In the genomic region with DNA sequence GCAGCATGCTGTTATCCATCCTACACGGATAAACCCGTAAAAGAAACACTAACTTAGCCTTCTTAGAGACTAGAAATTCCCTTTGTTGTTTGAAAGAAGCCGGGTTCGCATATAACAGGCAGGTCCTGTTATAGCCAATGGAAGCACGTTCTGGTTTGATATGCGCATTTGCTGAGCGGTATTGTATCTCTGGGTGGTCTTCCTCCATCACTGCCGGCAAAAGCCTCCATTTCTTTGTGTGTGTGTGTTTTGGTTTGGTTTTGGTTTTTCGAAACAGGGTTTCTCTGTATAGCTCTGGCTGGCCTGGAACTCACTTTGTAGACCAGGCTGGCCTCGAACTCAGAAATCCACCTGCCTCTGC, we compare ENCODE assay signal across 7 mouse cellular contexts.
DNase-seq lines count a peak whose midpoint lies in the region; ATAC-seq and TF ChIP-seq lines count a peak whose summit lies in the region.

No protein-coding gene starts in this region.

- no peak for TF ChIP-seq EP300 in stomach, postnatal 0 days (optimal IDR thresholded peaks at IDR 0.05)

- H3K36me3 ChIP-seq in megakaryocyte, embryonic 14.5 days (replicated peaks; ENCODE audit: low read length): no peaks in the 10 kb centered on the region
- H3K36me3 ChIP-seq in hindbrain, embryonic 11.5 days (ENCODE audit: control insufficient read depth, insufficient read depth, low read length): no peaks in the 10 kb centered on the region
- H3K36me3 ChIP-seq in liver, embryonic 15.5 days (replicated peaks): no peaks in the 10 kb centered on the region
- H3K36me3 ChIP-seq in stomach, postnatal 0 days (ENCODE audit: control insufficient read depth, insufficient read depth, low read length): no peaks in the 10 kb centered on the region

- no peak for ATAC-seq in megakaryocyte, adult 5-6 weeks (ENCODE audit: poor library complexity, severe bottlenecking)
- no peak; the same call in 1 of the 2 replicates for ATAC-seq in hindbrain, embryonic 11.5 days (ENCODE audit: low FRiP score)
- no peak for ATAC-seq in liver, embryonic 15.5 days (ENCODE audit: insufficient read depth)
- ATAC-seq in stomach, postnatal 0 days (ENCODE audit: low FRiP score, low TSS enrichment): no peak
- no peak for ATAC-seq in frontal cortex, adult (ENCODE audit: low TSS enrichment)

- DNase-seq in hindbrain, embryonic 11.5 days (ENCODE audit: low spot score): no peak
- DNase-seq in stomach, postnatal 0 days (ENCODE audit: low spot score): no peak
- DNase-seq in layer of hippocampus, adult 9-10 months (ENCODE audit: low spot score): no peak

- H3K9me3 ChIP-seq in megakaryocyte, embryonic 14.5 days: peaks cover 20% of the 10 kb centered on the region
- peaks cover 5% of the 10 kb centered on the region; the same call in 1 of the 2 replicates for H3K9me3 ChIP-seq in hindbrain, embryonic 11.5 days (ENCODE audit: control insufficient read depth, low read length)
- H3K9me3 ChIP-seq in liver, embryonic 15.5 days (replicated peaks): no peaks in the 10 kb centered on the region
- H3K9me3 ChIP-seq in stomach, postnatal 0 days (ENCODE audit: control insufficient read depth, low read length): 0 out of 2 replicates have a peak, but pooled peaks cover 4% of the 10 kb centered on the region

- H3K4me1 ChIP-seq in megakaryocyte, embryonic 14.5 days: peaks cover 23% of the 10 kb centered on the region
- H3K4me1 ChIP-seq in hindbrain, embryonic 11.5 days (replicated peaks; ENCODE audit: control insufficient read depth, insufficient read depth, low read length): no peaks in the 10 kb centered on the region
- H3K4me1 ChIP-seq in liver, embryonic 15.5 days (replicated peaks): peaks cover 9% of the 10 kb centered on the region
- no peaks in the 10 kb centered on the region for H3K4me1 ChIP-seq in stomach, postnatal 0 days (replicated peaks; ENCODE audit: control insufficient read depth, insufficient read depth)

- 29% methylated on average over 10 of the region's 10 CpGs for WGBS in hindbrain, embryonic 11.5 days
- WGBS in liver, embryonic 15.5 days (ENCODE audit: insufficient replicate concordance): 32% methylated on average over 10 of the region's 10 CpGs
- WGBS in stomach, postnatal 0 days: 34% methylated on average over 10 of the region's 10 CpGs

- peak overlapping the region; percentile 92 for H3K4me3 ChIP-seq in megakaryocyte, embryonic 14.5 days (replicated peaks)
- H3K4me3 ChIP-seq in hindbrain, embryonic 11.5 days (ENCODE audit: low read depth, low read length): no peak overlapping the region
- no peak overlapping the region; the same call in 1 of the 2 replicates for H3K4me3 ChIP-seq in liver, embryonic 15.5 days (replicated peaks)
- H3K4me3 ChIP-seq in stomach, postnatal 0 days (ENCODE audit: low read depth, low read length): no peak overlapping the region; the same call in 1 of the 2 replicates

- H3K27ac ChIP-seq in hindbrain, embryonic 11.5 days (ENCODE audit: low read depth, low read length): no peak overlapping the region
- H3K27ac ChIP-seq in liver, embryonic 15.5 days (replicated peaks): no peak overlapping the region
- no peak overlapping the region for H3K27ac ChIP-seq in stomach, postnatal 0 days (replicated peaks)

- TF ChIP-seq CTCF in stomach, postnatal 0 days (IDR thresholded peaks at IDR 0.05; ENCODE audit: low read depth): no peak

- peaks cover 22% of the 10 kb centered on the region for H3K27me3 ChIP-seq in megakaryocyte, embryonic 14.5 days (replicated peaks)
- H3K27me3 ChIP-seq in hindbrain, embryonic 11.5 days (ENCODE audit: control insufficient read depth, insufficient read depth, low read length): no peaks in the 10 kb centered on the region
- no peaks in the 10 kb centered on the region for H3K27me3 ChIP-seq in liver, embryonic 15.5 days
- no peaks in the 10 kb centered on the region for H3K27me3 ChIP-seq in stomach, postnatal 0 days (ENCODE audit: control insufficient read depth, insufficient read depth, low read length)

- H3K4me2 ChIP-seq in hindbrain, embryonic 11.5 days (replicated peaks; ENCODE audit: low read depth, low read length): peak overlapping the region; percentile 62
- H3K4me2 ChIP-seq in liver, embryonic 15.5 days: peak overlapping the region; percentile 66
- peak overlapping the region; percentile 76 for H3K4me2 ChIP-seq in stomach, postnatal 0 days (replicated peaks; ENCODE audit: low read depth)

- H3K9ac ChIP-seq in hindbrain, embryonic 11.5 days (ENCODE audit: low read depth, low read length): no peak overlapping the region
- no peak overlapping the region for H3K9ac ChIP-seq in liver, embryonic 15.5 days
- no peak overlapping the region for H3K9ac ChIP-seq in stomach, postnatal 0 days (ENCODE audit: low read length)
